Mouse (Mus musculus): ENCODE measurements around the gene Cmtm8.

The Cmtm8 gene

GRCm38 (mm10) chr9:114758272-114758671, 85.7 kb downstream of the Cmtm8 start:
- no peak for DNase-seq (ENCODE audit: low read depth, low spot score)

GRCm38 (mm10) chr9:114752863-114753484, 91.0 kb downstream of the Cmtm8 start:
- peak; percentile 90 for DNase-seq (ENCODE audit: low read depth, low spot score)

DNA sequence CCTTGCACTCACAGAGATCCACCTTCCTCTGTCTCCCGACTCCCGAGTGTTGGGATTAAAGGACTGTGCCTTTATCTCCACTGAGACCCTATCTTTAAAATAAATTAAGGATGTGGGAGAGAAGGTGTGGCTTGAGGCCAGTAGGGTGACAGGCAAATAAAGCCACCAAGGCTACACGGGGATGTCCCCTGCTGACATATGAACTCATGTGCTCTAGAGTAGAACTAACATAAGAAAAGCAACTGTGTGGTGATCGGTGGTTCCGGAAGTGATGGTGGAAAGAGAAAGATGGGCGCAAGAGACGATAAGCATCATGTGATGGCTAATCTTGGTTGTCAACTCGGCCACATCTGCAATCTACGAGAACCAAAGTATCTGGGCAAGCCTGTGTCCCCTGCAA, 91.6 kb downstream of the Cmtm8 start:
- DNase-seq (ENCODE audit: low read depth, low spot score), result no peak

DNA sequence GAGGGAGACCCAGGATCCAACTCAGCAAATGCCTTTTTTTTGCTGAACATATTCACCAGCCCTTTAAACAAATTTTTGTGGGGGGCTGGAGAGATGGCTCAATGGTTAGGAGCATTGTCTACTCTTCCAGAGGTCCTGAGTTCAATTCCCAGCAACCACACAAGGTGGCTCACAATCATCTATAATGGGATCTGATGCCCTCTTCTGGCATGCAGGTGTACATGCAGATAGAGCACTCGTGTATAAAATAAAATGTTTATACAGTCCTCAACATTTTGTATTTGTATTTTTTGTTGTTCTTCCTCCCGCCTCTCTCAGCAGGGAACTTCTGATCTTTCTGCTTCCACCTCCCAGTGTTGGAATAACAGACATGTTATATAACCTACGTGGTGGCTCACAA, 92.4 kb downstream of the Cmtm8 start:
- DNase-seq (ENCODE audit: low read depth, low spot score), result no peak

- DNase-seq (ENCODE audit: low read depth, low spot score), result no peak
Measured at GRCm38 (mm10) chr9:114747466-114747865, 96.5 kb downstream of the Cmtm8 start.

DNA sequence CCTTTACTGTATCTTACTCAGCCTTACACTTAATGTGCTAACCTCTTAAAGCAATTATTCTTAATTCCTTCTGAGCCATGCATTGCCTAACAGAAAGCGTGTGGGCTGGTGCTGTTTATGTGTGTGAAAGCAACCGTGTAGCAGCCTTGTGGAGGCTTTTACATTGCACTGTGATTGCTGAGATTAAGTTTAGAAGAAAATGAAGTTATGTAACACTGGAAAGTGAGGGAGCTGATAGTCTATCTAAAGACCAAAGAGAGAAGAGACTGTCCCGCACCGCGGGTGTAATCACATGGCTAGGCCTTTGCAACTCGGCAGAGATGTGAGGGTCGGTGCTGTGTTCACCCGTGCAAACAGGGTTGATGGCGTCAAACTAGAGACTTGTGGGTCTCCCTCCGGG, 96.9 kb downstream of the Cmtm8 start:
- DNase-seq (ENCODE audit: low read depth, low spot score), result no peak

DNA sequence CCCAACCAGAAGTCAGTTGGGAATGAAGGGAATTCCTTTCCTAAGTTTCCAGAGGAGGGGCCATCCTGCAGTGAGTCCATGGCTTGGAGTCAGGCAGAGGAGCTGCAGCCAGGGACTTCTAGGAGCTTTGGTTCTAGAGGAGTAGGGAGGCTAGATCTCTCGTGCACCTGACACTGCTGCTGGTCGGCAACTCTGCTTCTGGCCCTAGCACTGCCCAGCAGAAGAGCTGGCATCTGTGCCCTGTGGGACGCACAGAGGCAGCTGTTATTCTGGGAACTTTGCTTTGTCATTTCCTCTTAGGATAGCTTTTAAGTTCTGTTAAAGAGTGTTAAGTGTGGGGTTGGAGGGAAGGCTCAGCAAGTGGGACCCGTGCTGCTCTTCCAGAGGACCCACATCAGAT, 98.3 kb downstream of the Cmtm8 start:
- DNase-seq (ENCODE audit: low read depth, low spot score), result no peak

GRCm38 (mm10) chr9:114745163-114745562, 98.8 kb downstream of the Cmtm8 start:
- DNase-seq (ENCODE audit: low read depth, low spot score), result no peak

DNA sequence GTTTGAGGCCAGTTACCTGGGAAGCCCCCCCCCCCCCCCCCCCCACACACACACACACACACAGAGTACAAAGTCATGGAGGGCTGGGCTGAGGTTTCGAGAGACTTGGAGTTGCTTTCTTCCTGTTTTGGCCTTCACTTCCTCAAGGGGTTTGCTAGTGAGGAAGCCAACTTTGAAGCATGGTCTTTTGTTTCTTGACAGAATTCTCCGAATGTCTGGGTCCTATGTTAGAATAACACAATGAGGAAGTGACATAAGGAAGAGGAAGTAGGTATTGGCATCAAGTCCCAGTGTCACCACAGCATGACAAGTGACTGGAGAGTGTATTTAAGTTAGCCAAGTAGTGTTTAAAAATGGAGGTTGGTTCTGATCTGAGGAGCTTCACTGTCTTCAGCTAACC, 101.2 kb downstream of the Cmtm8 start:
- peak; percentile 59 for DNase-seq (ENCODE audit: low read depth, low spot score)

DNA sequence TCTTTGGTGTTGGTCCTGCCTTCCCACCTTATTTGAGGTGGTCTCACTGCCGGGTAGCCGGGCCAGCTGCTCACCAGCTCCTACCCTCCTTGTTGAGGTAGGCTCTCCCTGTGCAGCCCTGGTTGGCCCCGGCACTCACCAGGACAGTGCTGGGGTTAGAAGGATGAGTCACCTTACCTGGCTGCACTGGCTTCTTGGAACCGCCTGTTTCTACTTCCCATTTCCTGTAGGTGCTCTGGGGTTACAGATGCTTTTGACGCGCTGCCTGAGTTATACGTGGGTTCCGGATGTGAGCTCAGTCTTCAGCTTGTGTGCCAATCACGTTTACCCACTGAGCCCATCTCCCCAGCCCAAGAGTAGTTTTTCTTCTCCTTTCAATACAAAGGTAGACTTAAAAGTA, 103.6 kb downstream of the Cmtm8 start:
- no peak for DNase-seq (ENCODE audit: low read depth, low spot score)

Measured in skeletal muscle tissue, adult 2 months (tissue).